Mouse (Mus musculus) testis, adult 2 months (tissue): ENCODE data around the gene Psme2b.
"Not testable (repeated sequence)": the region's sequence is repeated elsewhere in the genome, so short reads cannot be mapped to it uniquely, and the experiment has no call there.

ENCODE experiments used
- CTCF ChIP-seq: fragments of 200-500 bp; IDR thresholded peaks from 2 replicates; pipeline ENCODE4 v1.5.1; 2012; ENCODE audit warnings: low read depth, mild to moderate bottlenecking, inconsistent platforms, low read length, moderate library complexity; ENCODE audit not compliant: control insufficient read depth, insufficient read depth, insufficient replicate concordance
- POLR2A ChIP-seq: fragments of 200-500 bp; IDR thresholded peaks from 2 replicates; pipeline ENCODE4 v1.6.1; 2012; ENCODE audit warnings: low read depth, mild to moderate bottlenecking, inconsistent platforms, low read length, moderate library complexity; ENCODE audit not compliant: control insufficient read depth

DNA sequence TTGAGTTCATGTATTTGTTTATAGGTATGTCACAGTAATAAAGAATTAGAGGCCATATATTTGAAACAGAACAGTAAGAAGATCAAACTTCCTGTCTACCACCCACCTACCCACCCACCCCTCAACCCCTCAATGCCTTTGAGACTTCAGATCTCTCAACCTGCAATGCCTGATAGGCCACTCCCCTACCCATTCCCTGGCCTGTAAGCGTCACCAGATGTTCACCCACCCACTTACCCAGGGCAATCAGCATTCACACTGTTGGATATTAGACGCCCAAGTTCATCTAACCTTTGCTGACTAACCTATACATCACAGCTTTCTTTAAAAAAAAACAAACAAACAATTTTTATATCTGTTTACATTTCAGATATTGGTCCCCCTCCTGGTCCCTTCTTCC is 44.0 kb upstream of the Psme2b start:
- TF ChIP-seq CTCF, POLR2A: not testable (repeated sequence)
